Mouse (Mus musculus) erythroid progenitor cell, adult 5-6 weeks (primary cell): ENCODE measurements around the gene Sdccag8. TPM values are rescaled to one million over a fixed set of nuclear protein-coding genes. Genes with fewer than 3 reads are reported as not detected.

ENCODE experiments used
- ATAC-seq: replicated peaks from 2 replicates; pipeline ENCODE4 v1.8.0; 2016; ENCODE audit warnings: moderate number of reproducible peaks, mild to moderate bottlenecking, moderate TSS enrichment, inconsistent platforms; ENCODE audit not compliant: poor library complexity, low FRiP score, severe bottlenecking
- total RNA-seq, 2 experiments: library from RNA; stranded (forward) in 1 of 2; stranded (reverse) in 1 of 2; fragments of 150-400 nt in 1 of 2; fragments of 186-747, 209-891 nt in 1 of 2; gene quantifications; 2 replicates each; pipeline versions ENCODE4 v1.2.3 to v1.2.4; 2015 to 2017; ENCODE audit warnings: low replicate concordance in 2 of 2

Sdccag8 gene
- total RNA-seq (2015; ENCODE audit: low replicate concordance), result 7.2 and 8.8 TPM in 2 replicates
- 15.3 and 19.1 TPM in 2 replicates for total RNA-seq (2017; ENCODE audit: low replicate concordance)

- peak; percentile 89 for ATAC-seq
Observed at GRCm38 (mm10) chr1:176814591-176815062, at the start of gene Sdccag8. Gene Sdccag8, plus strand, starts transcription at chr1:176814660.

DNA sequence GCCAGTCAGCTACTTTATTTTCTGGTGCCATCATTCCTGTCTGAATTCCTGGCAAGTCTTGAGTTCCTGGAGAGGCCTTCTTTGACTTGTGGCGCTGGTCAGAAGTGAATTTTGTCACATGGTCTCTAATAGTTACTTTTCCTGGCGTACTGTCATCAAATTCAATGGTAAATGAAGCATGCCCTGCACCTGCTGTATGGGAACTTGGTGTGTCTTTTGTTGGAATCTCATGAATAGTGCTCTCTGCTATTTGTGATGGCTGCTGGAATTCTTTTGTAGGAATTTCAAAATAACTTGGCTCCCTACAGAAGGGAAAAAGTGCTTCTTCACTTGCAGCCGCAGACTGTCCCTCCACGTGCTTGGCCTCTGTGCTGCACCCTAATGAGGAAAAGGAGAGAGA, 39.9 kb upstream of the Sdccag8 start:
- ATAC-seq, result no peak

DNA sequence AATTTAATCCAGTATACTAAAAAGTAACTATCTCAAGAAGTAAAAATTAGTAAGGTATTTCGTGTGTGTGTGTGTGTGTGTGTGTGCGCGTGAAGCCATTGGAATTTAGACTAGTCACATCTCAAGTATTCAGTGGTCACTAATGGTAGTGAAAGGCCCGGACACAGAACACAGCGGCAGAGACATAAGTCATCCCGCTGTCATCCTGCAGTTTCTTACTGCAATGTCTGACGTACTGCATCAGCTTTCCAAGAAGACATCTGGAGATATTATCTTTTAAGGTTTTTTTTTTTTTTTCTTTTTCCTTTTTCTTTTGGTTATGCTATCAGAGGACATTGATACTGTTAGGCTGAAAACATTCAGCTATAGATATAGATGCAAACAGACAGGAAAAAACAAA, 25.1 kb upstream of the Sdccag8 start:
- ATAC-seq, result no peak

GRCm38 (mm10) chr1:176792175-176792574, 22.3 kb upstream of the Sdccag8 start:
- no peak for ATAC-seq

DNA sequence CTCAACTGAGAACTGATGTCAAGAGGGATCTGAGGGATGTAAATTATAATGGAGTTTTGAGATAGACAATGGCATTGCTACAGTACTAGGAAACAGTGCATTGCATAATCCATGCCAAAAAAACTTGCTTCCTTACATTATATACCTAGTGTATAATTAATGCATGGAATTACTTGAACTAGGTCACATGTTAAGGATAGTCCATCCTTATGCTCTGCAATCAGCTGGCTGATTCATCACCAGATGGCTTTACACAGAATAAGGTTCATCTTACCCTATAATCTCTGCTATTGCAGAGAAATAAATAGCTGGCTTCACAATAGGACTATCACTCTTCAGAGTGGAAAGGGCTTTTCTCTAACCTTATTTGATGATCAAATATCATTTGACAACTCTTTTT, 15.8 kb upstream of the Sdccag8 start:
- ATAC-seq, result no peak

DNA sequence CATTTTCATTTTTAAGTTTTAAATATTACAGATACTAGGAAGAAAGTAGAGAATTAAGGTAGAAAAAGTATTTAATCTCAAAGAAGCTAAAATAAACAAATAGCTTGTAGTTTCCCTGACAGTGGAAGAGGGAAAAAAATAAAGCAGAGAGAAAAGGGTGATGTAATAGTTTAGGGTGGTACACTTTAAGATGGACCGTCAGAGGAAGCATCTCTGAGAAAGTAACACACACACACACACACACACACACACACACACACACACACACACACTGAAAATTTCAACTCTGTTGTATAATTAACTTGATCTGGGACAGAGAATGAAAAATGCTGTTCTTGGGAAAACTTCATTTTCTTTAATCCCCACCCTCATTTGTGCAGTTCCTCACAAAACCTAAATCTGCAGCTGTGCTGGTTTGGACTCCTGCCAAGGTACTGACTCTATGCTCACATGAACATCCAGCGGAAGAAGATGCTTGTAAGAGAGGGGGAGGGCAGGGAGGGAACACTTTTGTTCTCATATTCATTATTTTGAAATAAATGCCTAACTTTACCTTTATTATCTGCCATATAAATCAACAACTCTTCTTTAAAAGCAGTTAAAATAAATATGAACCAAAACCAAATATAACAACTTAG, 13.6 kb upstream of the Sdccag8 start:
- no peak for ATAC-seq

- ATAC-seq, result no peak
Observed at GRCm38 (mm10) chr1:176810161-176810560, 4.3 kb upstream of the Sdccag8 start.

DNA sequence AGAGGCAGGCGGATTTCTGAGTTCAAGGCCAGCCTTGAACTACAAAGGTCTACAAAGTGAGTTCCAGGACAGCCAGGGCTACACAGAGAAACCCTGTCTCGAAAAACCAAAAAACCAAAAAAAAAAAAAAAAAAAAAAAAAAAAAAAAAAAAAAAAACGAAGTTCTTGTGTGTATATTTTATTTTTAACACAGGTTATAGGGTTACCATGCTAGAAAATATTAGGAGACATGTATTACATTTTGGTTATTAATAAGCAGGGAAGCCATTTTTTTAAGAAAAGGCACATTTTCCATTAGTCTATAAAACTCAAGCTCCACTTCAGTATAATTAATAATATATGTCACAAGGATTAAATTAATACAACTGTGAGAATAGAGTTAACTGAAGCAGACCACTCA, 2.6 kb upstream of the Sdccag8 start:
- no peak for ATAC-seq

GRCm38 (mm10) chr1:176812491-176813291, 1.8 kb upstream of the Sdccag8 start:
- ATAC-seq, result no peak

GRCm38 (mm10) chr1:176813292-176814035, 996 bp upstream of the Sdccag8 start:
- peak; percentile 35 for ATAC-seq

- ATAC-seq, result peak; percentile 82
Observed at GRCm38 (mm10) chr1:176814036-176814420, 432 bp upstream of the Sdccag8 start, which contains the start of gene Cep170. Gene Cep170, minus strand, starts transcription at chr1:176814067.

DNA sequence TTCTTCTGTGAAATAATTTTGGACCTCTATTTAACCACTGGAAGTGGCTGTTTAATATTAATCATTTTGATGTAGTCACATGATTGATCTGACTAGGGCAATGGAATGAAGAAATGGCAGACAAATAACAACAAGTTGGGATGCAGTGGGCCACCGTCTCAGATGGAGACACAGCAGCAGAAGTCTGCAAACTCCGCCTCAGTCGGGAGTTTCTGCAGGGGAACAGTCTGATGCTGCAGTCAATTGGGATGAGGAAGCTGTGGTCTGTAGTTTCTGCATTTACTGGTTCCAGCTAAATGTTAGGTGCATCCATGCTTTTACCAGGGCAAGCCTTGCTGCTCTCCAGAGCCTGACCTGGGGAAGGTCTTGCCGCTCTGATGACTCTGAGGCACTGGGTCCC, 2.3 kb downstream of the Sdccag8 start:
- no peak for ATAC-seq

DNA sequence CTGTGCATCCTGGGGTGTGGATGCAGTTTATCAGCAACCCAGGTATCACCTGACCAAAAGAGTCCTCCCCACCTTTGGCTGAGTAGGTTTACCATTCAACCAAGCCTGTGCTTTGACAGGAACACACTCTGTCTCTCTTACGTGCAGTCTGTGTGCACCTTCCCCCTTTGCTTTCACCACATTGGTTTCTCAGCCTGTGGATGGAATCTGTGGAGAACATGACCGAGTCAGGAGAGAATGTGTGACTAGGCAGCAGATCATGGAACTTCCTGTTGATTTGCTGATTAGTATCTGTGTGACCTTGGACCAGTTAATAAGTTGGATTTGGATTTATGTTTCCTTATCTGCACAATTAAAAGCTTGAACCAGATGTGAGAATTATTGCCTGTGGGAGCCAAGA, 3.7 kb downstream of the Sdccag8 start:
- ATAC-seq, result no peak

DNA sequence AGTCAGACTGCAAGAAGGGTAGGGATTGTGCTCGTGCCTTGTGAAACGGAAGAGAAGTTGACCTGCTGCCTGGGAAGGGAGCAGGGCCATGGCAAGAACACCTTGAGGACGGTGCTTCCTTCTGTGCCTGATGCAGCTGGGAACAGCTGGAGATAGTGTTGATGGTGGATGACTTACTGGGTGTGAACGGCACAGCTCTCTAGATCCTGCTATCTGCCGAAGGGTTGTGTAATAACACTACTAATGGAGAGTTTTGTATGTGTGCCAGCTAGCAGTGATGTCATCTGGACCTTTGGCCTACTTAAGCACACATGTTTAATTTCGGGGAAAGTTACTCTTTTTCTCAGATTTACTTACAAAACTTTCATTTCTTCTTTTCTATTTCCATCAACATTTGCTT, 4.3 kb downstream of the Sdccag8 start:
- ATAC-seq, result no peak

- peak; percentile 75 for ATAC-seq
Observed at GRCm38 (mm10) chr1:176821929-176822328, 7.5 kb downstream of the Sdccag8 start.

DNA sequence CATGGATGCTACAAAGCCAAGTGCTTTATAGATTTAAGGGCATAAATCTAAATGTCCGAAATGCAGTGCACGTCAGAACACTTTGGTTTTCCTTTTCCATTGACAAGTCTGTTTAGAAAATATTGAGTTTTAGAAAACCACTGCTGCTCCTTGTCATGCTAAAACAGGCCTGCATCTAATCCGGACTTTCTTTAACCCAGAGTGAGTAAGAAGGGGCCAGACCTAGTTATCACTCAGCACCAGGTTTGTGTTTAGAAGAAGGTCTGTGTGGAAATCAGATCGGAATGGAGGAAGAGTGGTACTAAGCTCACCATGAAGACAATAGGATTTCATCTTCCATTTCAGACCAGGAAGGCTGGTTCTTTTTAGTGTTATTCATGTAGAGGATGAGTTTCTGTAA, 8.5 kb downstream of the Sdccag8 start:
- ATAC-seq, result no peak

DNA sequence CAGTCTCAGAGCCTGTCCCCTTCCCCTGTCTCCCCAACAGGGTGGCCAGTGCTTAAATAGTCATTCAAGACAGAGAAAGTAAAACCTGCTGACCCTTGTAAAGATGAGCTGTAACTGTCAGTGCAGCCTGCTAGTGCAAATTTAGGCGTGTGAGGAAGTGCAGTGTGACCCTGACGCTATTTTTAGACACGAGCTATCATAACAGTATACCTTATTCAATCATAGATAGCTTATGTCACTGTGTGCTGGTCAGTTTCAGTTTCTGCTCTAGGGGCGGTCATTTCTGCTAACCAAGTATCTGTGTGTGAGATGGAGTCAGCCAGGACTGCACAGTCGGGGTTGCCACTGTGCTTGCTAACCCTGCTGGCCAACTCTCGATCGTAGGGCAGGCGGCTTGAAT, 9.4 kb downstream of the Sdccag8 start:
- ATAC-seq, result no peak

DNA sequence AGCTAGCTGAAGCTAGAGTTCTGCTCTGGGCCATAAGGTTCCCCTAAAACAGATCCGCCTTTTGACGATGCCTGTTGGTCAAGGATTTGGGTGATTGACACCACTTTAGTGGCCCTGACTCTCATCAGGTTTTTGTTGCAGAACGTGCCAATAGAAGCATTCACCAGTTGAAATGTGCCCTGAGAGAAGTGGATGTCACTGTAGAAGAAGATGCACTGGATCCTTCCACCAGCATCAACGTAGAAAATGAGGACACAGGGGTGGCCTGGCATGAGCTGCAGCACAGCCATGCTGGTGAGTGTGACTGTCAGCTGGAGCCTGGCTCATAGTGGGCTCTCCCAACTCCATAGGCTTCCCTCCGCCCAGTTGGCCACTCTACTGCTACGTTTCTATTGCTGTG, 10.2 kb downstream of the Sdccag8 start:
- no peak for ATAC-seq

- ATAC-seq, result no peak
Observed at GRCm38 (mm10) chr1:176825084-176825483, 10.6 kb downstream of the Sdccag8 start.

- ATAC-seq, result no peak
Observed at GRCm38 (mm10) chr1:176826186-176826585, 11.7 kb downstream of the Sdccag8 start.
